Mouse (Mus musculus) kidney, postnatal 10 days (tissue): ENCODE results near the gene Gm28047.
A peak's percentile ranks its signal among the peaks of the same experiment; 100 is the strongest.

Source experiments
- DNase-seq: peaks from one replicate; pipeline ENCODE4 v3.0.0; 2021; ENCODE audit warnings: mixed read lengths

Gene Gm28047

GRCm38 (mm10) chr15:102546677-102547427, 78.0 kb downstream of the Gm28047 start:
- peak; percentile 52 for DNase-seq

DNA sequence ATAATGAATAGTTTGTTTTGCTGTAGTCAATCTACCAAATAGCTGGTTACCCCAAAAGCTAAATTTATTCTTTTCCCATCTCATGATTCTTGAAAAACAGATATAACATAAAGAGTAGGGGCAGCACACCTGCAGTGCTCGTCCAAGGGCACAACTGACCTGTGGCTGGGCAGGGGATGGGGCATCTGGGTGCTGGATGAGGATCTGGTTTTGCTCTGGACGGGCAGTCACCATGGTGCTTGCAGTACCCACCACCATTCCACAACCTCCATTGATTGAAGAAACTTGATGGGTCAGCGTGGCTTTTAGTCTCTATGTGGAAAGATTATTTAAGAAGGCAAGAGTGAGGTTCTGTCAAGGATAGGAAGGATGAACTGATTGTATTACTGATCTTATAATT, 78.6 kb downstream of the Gm28047 start:
- no peak for DNase-seq

- DNase-seq = no peak
Observed at GRCm38 (mm10) chr15:102544801-102545200, 80.1 kb downstream of the Gm28047 start.

DNA sequence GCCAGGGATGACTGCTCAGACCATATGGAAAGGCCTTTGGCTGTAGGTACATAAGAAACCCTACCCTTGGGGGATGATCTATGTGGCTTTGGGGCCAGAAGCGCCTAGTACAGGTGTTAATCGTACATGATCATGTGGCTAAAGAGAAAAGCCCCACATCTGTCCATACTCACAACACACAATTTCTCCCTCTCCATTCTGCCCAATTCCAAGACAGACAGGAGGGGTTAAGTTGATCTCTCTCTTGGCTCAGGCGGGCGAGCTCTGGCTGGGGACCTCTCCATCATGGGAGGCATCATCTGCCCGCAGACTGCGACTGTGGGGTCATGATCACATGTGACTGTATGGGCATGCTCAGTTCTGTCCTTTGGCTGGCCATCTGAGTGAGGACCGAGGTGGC, 90.9 kb downstream of the Gm28047 start:
- DNase-seq = no peak

- DNase-seq = no peak
Observed at GRCm38 (mm10) chr15:102532106-102532900, 92.6 kb downstream of the Gm28047 start.

DNA sequence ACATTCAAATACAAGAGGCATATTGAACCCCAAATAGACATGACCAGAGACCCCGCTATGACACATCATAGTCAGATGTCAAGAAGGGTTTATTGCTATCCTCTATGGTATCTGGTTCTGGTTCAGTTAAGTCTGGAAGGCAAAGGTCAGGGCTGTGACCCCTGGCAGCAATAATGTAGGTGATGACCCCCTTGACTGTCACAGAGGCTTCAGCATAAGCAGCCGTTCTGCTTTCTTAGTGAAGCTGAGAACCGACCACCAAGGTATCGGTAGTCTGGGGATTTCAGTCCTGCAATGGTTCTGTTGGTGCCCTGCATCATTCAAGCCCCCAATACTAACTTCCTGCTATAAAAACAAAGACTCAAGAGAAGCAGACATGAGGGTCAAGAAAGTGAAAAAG, 93.3 kb downstream of the Gm28047 start:
- DNase-seq = no peak

DNA sequence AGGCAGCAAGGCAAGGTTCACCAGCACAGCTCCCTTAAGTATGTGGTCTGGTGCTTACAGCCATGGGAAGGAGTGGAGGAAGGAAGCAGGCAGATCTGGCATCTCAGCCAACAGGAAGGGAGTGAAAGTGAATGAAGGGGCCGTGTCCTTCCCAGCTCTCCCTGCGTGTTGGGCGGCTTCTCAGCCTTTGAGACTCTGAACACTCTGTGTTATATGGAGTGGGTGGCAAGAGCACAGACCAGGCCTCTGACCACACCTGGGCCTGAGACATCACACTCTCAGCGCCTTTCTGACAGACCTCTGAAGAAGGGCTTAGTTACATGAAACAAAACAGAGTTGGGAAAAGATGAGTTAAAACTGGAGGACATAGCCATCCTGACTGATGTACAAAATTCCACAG, 94.3 kb downstream of the Gm28047 start:
- no peak for DNase-seq

DNA sequence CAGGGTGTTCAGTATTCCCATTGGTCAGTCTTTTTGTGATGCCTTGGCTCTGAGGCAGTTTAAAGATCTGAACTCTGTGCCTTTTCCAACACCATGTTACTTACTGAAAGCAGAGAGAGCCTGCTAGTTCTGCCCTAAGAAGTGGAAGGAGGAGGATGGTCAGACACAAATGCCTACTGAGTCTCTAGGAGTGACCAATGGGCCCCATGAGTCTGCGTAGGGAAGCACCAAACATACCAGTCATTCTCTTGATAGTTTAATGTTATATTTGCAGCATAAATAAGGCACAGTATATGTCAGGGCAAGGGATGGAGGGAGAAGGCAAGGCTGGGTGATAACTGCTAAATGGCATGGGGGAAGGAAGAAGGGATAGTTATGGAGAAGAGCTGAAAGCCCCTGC, 96.5 kb downstream of the Gm28047 start:
- DNase-seq = no peak

GRCm38 (mm10) chr15:102527936-102528335, 96.9 kb downstream of the Gm28047 start:
- DNase-seq = no peak

DNA sequence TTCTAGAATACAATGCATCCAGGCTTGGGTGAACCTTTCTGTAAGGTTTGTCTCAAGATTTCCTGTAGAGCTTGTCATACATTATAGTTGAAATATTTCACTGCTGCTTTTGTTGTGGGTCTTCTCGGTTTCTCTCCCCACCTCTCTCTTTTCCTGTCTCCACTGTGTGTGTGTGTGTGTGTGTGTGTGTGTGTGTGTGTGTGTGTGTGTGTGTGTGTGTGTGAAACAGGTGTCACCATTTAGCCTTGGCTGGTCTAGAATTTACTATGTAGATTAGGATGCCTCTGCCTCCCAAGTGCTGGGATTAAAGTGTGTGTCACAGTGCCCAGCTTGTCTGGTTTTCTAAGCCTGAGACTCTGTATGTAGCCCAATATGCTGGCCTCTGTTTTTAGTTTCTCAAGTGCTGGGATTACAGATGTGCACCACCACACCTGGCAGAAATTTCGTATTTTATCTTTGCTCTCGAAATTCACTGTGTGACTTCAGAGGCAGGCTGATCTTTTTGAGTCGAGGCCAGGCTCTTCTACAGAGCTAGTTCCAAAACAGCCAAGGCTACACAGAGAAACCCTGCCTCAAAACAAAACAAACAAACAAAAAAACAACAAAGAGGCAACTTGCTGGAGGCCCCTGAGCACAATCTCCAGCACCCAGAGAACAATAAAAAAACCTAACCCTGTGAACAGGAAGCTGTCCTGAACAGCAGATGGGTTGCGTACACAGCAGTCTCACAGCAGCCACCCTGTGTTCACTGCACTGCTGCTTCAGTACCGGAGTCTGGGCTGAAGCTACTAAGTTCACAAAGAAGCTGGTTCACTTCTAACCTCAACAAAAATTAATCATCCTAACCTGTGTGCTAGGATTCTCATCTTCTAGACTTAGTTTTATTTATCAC, 98.5 kb downstream of the Gm28047 start:
- DNase-seq = no peak

DNA sequence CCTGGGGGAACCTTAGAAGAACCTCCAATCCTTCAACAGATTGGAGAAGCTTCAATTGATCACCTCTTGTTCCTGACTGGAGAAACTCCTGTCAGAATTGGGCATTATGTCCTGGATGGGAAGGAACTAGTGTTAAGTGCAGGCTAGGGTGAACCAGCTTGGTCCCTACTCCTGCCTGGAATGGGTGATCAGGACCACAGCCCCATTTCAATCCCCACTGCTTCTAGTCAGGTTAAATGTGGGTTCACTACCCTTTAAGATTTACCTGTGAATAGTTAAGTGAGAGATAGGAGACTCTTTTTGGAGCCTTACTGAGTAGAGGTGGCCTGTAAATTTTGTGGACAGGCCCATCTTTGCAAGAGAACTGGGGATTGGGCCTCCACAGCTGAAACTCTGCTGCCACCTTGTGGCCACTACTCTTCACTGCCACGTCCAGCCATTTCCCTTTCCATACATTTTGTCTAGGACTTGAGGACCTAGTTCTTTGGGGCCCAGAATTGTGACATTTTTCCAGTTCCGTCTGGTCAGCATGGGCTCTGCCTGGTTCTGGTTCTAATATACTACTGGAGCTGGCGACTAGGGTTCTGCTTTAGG, 99.9 kb downstream of the Gm28047 start, which contains the start of gene Npff:
Npff (minus strand) TSS at position 51 of the 594 bp plus-strand sequence.
- DNase-seq = peak; percentile 87

GRCm38 (mm10) chr15:102521480-102521879, 103.4 kb downstream of the Gm28047 start:
- no peak for DNase-seq

DNA sequence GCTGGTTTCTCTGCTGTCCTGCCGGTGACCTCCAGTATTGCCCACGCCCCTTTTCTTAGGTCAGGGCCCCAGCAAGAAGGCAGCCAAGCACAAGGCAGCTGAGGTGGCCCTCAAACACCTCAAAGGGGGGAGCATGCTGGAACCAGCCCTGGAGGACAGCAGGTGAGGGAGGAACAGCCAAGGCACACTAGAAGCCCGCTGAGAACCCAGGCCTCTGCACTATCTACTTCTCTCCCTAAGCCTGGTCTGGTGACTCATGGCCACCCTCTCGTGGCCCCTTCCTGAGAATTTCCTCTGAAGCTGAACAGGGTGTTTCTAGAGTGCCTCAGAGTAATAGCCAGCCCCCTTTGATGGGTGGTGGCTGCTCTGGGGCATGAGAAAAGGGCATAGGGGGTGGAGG, 104.5 kb downstream of the Gm28047 start:
- no peak for DNase-seq

DNA sequence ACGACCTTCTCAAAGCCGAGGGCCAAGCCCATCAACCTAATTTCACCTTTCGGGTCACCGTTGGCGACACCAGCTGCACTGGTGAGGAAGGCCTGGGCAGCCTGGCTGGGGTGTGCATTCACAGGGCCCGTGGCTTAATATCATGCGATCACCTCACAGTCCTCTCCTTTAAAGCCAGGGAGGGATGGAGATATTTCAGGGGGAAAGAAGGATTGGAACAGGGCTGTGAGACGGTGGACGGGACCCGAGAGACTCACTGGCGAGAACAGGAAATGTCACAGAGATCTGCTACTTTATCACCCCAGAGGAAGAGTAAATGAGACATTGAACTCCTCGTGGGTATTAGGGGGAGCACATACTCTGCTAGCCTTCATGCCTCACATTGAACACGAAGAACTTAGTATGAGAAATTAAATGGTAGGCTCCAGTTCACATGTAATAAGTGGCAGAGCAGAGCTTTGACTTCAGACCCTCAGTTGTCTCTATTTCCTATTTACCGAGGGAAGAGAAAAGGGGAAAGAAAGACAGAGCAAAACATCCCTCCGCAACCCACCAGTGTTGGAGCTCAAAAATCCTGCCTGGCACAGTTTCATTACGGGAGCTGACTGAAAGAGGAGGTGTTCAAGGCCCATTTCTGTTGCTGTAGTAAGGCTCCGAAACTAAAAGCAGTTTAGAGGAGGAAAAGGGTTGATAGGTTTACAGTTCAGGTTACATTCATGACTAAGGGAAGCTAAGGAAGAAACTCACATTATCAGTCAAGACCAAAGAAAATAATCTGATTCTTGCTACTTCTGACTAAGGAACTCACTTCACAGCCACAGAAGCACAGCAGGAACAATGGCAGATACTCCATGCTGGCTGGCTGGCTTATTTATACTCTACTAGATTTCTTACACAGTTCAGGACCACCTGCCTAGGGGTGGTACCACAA, 105.4 kb downstream of the Gm28047 start:
- no peak for DNase-seq

DNA sequence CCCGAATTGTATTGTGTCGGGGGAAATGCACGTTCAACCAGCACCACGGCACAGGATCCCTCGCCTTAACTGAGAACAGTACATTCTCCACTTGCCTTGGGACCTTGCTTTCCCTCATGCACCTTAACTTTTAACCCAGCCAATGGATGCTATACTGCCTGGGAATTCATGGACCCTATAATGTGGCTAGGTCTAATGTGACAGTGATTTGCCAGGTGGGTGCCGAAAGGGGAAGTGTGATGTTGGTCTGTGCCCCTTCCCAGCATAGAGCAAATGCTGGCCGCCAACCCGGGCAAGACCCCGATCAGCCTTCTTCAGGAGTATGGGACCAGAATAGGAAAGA, 106.0 kb downstream of the Gm28047 start:
- DNase-seq = no peak

GRCm38 (mm10) chr15:102517976-102518858, 106.7 kb downstream of the Gm28047 start, which contains the start of gene Tarbp2:
Gene Tarbp2 (plus strand): TSS chr15:102518192.
- peak; percentile 100 for DNase-seq

DNA sequence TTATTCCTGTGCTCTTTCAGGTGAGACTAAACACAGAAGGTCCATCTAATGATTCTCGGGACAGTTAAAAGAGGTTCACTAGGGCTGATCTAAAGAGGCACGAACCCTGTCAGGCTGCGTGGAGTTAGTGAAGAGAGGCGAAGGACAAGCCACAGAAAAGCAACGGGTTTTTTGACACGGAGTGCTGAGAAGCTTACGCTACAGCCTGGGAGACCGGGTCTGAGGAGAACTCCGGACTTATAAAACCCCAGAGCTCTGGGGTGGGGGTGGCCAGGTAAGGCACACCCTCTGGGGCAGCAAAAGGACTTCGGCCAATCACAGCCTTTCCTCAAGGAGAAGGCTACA, 107.3 kb downstream of the Gm28047 start:
- DNase-seq = no peak

GRCm38 (mm10) chr15:102516728-102517404, 108.0 kb downstream of the Gm28047 start, which contains the start of gene Map3k12:
Gene Map3k12 (minus strand): TSS chr15:102517064.
- DNase-seq = peak; percentile 82

GRCm38 (mm10) chr15:102516293-102516692, 108.6 kb downstream of the Gm28047 start:
- peak; percentile 56 for DNase-seq

DNA sequence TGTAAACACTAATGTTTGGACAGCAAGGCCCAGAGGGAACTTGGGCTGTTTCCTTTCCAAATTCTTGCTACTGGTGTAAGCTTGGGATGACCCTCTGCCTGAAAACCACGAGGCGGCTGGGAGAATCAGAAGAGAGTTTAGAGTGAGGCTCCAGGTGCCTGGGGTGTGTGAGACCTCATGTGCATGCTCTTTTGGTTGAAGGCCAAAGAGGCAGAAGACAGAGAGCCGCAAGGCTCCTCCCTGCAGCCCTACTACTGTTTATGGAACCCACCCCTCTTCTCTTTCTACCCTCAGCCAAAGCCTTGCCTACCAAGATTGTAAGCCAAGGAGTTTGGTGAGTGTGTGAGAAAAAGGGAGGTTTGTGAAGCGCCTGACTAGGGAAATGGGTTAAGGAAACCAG, 109.1 kb downstream of the Gm28047 start:
- no peak for DNase-seq
